Mouse (Mus musculus): ENCODE measurements around the gene Gramd4. TPM values are rescaled to one million over a fixed set of nuclear protein-coding genes. Genes with fewer than 3 reads are reported as not detected.
"Not testable (repeated sequence)": the region's sequence is repeated elsewhere in the genome, so short reads cannot be mapped to it uniquely, and the experiment has no call there.

The Gramd4 gene
- total RNA-seq, 4 experiments from 2014 or later: 15.4 to 22.2 (median 17.5) TPM

DNA sequence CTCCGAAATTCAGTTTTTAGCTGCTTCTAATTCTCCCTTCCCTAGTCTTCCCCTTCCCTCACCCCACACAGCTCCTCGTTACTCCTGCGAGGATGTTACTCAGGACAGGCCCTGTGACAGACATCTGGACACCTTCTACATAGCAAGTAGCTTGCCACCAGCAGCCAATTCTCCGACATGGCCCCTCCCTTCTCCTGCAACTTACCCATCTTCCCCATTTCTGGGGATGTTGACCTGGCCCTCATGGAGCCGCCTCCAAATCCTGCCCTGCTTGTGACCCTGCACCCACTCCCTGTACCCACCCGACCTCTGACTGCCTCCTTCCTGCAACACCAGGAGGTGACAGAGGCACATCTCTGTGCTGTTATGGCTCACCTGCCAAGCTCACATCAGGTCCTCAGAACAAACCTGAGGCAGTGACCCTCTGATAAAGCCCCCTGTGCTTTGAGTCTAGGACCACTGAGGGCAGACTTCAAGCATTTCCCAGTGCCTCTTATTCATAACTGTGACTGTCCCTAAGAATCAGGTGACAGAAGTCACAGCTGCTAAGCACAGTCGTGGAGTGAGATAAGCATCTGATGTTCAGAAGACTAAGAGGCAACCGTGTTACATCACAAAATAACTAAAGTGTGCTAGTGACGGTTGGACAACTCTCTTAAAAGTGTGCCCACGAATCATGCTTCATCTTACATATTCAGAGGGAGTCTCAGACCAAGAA lies 110.5 kb downstream of the Gramd4 start:
- no peak for DNase-seq

GRCm38 (mm10) chr15:86168505-86168867 lies 111.0 kb downstream of the Gramd4 start:
- DNase-seq: no peak

GRCm38 (mm10) chr15:86168941-86169816 lies 111.7 kb downstream of the Gramd4 start:
- DNase-seq: no peak

GRCm38 (mm10) chr15:86169817-86170110 lies 112.3 kb downstream of the Gramd4 start:
- DNase-seq: no peak

DNA sequence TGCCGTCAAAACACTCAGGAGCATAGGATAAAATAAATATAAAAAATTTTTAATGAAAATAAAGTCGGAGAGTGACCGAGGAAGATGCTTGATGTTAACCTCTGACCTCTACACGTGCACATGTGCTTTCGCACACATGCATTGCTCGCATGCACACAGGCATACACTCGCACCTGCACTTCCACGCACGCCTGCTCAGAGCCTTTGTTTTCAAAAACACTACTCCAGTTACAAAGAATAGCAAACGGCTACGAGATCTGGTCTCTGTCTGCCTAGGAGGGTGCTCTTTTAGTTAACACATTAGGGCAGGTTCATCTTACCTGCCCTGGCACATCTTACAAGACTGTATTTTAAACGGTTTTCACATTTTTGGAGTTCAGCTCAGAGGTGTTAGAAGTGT lies 113.8 kb downstream of the Gramd4 start:
- no peak for DNase-seq

GRCm38 (mm10) chr15:86172124-86172523 lies 114.6 kb downstream of the Gramd4 start:
- no peak for DNase-seq

- no peak for DNase-seq
These were observed 115.0 kb downstream of the Gramd4 start for GRCm38 (mm10) chr15:86172526-86172925.

DNA sequence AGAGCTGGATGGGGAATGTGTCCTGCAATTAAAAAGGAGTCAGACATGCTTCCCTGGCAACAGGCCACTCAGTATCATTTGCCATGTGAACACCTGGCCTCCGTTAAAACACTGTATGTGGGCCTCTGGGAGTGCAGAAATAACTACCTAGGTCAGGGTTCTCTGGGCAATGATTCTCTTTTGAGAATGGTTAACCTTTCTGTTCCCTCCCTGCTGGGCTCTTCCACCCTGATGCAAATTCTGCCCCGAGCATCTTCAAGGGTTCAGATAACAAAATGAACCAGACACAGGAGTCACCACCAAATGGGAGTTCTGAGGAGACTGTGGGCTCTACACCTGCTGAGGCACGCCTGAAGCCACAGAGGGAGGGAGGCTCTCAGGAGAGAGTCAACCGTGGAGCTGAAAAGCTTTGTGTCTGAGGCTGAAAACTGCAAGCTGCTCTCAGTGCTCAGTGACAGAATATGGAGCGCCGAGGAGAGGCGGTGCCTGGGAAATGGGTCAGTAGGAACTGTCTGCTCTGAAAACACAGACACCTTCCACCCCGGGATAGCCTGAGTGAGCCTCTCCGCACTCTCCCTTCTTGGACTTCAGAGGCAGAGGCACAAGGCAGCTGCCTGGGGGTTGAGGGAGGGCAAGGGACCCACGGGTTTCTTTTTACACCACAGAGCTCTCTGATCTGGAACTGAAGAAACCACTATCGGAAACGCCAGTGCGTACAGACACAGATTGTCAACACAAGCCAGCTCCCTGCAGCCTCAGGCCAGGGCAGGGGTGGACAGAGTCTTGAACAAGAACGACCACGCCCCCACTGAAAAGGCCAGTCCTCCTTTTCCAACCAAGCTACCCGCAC lies 115.9 kb downstream of the Gramd4 start:
- no peak for DNase-seq

GRCm38 (mm10) chr15:86175253-86176050 lies 118.0 kb downstream of the Gramd4 start:
- DNase-seq: no peak

DNA sequence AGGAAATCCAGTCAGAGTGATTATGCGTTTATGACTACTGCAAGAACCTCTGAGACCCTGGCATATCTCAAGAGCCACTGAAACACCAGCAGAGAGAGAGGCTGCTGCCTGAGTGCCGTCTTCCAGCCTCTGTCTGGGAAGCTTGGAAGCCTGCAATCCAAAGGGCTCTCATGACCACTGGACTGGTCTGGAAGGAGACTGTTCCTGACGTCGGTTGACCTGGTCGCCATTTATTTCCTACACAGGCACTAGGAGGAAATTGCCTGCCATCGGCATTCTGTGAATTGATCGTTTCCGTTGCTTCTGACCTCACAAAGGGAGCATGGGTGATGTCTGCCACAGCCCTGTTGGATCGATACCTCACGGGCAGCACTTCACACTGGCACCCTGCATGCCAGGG lies 118.7 kb downstream of the Gramd4 start:
- DNase-seq: no peak

DNA sequence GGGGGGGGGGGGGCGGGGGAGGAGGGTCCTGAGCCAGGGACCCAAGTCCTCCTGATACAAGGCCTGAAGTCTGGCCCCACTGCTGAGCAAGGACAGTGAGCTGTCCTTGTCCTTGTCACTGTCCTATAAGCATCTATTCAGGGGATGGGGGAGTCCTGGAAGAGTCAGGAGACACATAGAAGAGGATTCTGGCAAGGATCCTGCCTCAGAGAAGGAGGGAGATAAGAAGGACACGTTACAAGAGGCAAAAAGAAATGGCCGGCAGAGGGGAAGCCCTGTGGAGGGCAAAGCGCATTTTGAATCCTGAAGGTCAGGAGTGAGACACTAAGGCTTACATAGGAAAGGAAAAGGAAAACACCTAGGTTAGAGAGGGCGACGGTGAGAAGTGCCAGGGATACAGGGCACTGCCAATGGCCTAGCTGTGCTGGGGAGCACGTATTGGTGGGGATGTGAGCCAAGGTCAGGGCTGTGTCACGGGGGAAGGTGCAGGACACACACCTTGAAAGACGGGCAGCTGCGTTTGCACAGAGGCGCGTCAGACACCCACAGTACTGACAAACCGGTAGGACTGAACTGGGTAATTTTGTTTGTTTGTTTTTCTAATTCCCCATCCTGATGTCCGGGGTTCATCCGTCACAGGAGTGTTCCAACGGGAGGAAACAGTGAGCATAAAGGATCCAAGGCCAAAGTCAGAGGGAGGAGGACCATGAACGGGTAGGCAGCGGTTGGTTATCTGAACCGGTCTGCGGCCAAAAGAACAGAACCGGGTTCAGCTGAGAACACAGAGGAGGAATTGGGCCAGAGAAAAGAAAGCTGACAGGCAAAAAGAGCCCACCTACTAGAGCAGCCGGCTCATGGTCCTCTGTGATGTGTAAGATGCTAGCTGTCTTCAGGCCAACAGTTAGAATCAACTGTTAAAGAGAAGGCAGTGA lies 119.5 kb downstream of the Gramd4 start:
- DNase-seq: no peak

DNA sequence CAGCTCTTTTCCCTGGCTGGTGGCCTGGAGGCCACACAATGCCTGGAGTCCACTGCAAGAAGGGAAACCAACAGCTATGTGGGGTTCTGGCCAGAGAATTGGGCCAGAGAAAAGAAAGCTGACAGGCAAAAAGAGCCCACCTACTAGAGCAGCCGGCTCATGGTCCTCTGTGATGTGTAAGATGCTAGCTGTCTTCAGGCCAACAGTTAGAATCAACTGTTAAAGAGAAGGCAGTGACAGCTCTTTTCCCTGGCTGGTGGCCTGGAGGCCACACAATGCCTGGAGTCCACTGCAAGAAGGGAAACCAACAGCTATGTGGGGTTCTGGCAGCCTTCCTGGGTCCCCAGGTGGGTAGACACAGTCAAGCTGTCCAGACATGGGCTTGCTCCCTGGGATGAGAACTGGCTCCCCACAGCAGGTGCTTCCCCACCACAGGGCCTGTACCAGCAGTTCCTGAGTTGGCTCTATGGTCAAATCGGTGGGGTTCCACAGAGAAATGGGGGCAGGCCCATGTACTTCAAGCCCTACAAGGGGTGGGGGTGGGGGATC lies 120.3 kb downstream of the Gramd4 start:
- DNase-seq: not testable (repeated sequence)

- DNase-seq: no peak
These were observed 121.1 kb downstream of the Gramd4 start for GRCm38 (mm10) chr15:86178594-86178993.

DNA sequence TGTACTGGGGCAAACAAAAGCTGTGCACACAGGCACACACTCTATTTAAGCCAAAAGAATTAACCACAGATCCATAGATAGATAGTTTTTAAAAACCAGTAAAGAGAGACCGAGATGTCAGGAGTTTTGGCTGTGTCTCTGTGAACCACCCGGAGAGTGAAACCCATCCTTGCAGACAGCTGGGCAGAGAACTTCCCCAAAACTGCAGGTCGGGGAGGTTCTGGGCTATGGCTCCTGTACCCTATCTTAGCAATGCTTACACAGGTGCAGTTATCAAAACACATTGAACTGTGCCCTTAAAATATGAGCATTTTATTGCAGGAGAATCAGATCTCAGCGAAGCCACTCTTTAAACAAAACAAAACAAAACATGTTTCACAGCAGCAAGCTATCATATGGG lies 122.9 kb downstream of the Gramd4 start:
- no peak for DNase-seq

GRCm38 (mm10) chr15:86181321-86181720 lies 123.8 kb downstream of the Gramd4 start:
- DNase-seq: not testable (repeated sequence)

DNA sequence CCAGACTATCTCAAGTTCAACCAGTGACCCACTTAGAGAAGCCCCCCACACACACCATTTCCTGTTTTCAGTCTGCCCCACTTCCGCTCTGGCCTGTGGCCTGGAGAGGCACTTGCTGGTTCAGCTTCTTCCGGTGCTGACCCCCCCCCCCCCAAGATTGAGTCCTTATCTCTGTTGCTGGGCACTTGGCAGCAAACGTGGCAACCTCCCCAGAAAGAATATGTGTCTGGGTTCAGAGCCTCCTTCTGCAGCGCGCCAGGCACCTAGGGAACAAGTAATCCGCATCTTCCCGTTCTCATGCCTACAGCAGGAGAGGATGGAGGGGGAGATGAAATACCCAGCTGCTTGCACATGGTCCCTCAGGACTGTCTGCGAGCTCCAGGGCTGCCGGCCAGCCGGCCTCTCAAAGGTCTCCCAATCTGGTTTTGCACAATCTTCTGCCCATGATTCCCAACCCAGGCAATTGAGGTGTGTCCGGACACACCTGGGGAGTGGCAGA lies 124.5 kb downstream of the Gramd4 start:
- DNase-seq: no peak

DNA sequence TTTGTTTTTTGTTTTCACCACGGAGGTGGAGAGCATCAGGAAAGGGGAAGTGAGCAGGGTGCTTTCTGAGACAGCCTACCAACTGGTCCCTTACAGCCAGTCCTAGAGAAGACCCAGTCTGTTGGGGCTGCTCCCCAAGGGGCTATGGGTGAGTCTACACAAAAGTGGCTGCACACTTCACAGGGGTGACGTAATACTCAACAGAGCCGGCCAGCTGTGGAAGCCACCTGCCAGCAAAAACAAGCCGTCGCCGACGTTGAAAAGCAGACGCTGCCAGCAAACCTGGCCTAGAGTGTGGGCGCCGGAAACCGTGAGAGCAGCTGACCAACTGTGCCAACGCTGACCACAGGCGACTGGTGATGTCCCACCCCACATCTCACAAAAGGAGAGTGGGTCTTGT lies 125.2 kb downstream of the Gramd4 start:
- DNase-seq: no peak

GRCm38 (mm10) chr15:86183484-86183883 lies 126.0 kb downstream of the Gramd4 start:
- no peak for DNase-seq

DNA sequence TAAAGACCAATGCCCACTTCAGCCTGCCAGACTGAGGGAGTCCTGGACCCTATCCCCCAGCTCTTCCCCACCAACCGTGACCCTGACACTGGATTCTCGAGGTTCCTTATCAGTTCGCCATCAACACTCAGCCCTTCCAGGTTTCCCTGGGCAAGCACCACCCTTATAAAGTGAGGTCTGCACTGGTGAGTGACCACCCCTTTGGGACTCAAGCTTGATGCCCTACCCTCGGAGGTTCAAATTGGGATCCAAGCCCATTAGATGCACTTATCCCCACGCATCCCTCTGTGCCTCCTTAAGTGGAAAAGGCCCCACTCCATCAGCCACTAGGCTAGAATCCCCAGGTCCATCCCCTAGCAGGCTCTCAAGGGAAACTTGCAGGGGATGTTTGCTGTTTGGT lies 126.6 kb downstream of the Gramd4 start:
- no peak for DNase-seq

DNA sequence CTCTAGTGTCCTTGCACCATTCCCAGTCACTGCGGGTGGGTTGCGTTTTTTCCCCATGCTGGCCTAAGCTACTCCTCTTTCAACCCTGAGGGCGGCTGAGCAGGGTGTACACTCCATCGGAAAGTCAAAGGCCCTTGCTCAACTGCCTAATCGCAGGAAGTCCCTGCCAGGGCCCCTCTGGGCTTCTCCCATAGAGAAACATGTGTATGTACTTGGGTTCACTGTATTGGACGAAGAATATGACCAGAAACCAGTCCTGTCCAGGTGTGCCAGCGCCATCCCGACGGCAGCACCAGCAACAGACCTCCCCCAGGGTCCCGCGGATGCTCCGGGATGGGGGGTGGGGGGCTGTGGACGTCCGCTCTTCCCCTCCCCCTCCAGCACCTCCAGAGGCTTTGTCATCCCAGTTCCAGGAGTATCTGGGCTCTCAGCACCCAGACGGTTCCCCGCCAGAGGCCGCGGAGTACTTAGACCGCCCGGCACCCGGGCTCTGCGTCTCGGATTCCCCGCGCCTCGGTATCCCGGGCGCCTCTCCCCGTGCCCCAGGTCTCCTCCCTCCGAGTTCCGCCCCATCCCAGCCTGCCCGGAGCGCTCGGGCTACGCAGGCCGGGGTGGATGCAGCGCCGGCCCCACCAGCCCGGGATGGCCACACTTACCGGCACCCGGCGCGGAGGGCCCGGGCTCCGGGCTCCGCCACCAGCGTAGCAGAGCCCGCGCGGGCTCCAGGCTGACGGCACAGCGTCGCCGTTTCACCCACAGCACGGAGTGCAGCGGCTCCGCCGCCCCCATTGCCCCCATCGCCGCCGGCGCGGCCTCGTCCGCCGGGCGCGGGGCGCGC lies 127.6 kb downstream of the Gramd4 start:
- no peak for DNase-seq

Measured in adrenal gland, adult 8-10 months (tissue).